Mouse (Mus musculus): ENCODE data around the gene Sh3gl2. TPM values are rescaled to one million over a fixed set of nuclear protein-coding genes. Genes with fewer than 3 reads are reported as not detected.

Gene Sh3gl2
- polyA plus RNA-seq, 1 experiment from 2014 or later, result 61.5 TPM

- no peaks in the 10 kb centered on the region for H3K9me3 ChIP-seq (replicated peaks; ENCODE audit: control insufficient read depth, low read length)
- no peak for ATAC-seq
- no peaks in the 10 kb centered on the region for H3K36me3 ChIP-seq (ENCODE audit: control insufficient read depth, insufficient read depth, low read length)
- H3K4me3 ChIP-seq (ENCODE audit: low read depth, low read length), result no peak overlapping the region
- no peak overlapping the region for H3K4me2 ChIP-seq (ENCODE audit: low read length)
- H3K27me3 ChIP-seq (replicated peaks; ENCODE audit: control insufficient read depth, insufficient read depth, low read length), result 0 out of 2 replicates have a peak, but pooled peaks cover 3% of the 10 kb centered on the region
- H3K4me1 ChIP-seq (ENCODE audit: control insufficient read depth, insufficient read depth, low read length), result no peaks in the 10 kb centered on the region
- no peak for DNase-seq (ENCODE audit: low spot score)
- WGBS, result 87% methylated on average over 9 of the region's 9 CpGs
- H3K27ac ChIP-seq (ENCODE audit: low read depth, low read length), result no peak overlapping the region
- no peak overlapping the region for H3K9ac ChIP-seq (ENCODE audit: low read length)
Measured at GRCm38 (mm10) chr4:85198431-85198830, 6.5 kb upstream of the Sh3gl2 start.

- 83% methylated on average over 7 of the region's 7 CpGs for WGBS
- no peak overlapping the region for H3K4me2 ChIP-seq (ENCODE audit: low read length)
- ATAC-seq, result no peak
- H3K4me3 ChIP-seq (ENCODE audit: low read depth, low read length), result no peak overlapping the region
- H3K4me1 ChIP-seq (ENCODE audit: control insufficient read depth, insufficient read depth, low read length), result no peaks in the 10 kb centered on the region
- no peaks in the 10 kb centered on the region for H3K36me3 ChIP-seq (ENCODE audit: control insufficient read depth, insufficient read depth, low read length)
- no peaks in the 10 kb centered on the region for H3K9me3 ChIP-seq (replicated peaks; ENCODE audit: control insufficient read depth, low read length)
- 0 out of 2 replicates have a peak, but pooled peaks cover 11% of the 10 kb centered on the region for H3K27me3 ChIP-seq (replicated peaks; ENCODE audit: control insufficient read depth, insufficient read depth, low read length)
- DNase-seq (ENCODE audit: low spot score), result no peak
- H3K9ac ChIP-seq (ENCODE audit: low read length), result no peak overlapping the region
- H3K27ac ChIP-seq (ENCODE audit: low read depth, low read length), result no peak overlapping the region
Measured at GRCm38 (mm10) chr4:85202582-85202981, 2.3 kb upstream of the Sh3gl2 start.

- WGBS, result under 1% methylated on average over 43 of the region's 43 CpGs
- Histone ChIP-seq H3K4me3 (ENCODE audit: low read depth, low read length) (peak overlapping the region; percentile 81), H3K27me3 (replicated peaks; ENCODE audit: control insufficient read depth, insufficient read depth, low read length) (0 out of 2 replicates have a peak, but pooled peaks cover 11% of the 10 kb centered on the region), H3K27ac (ENCODE audit: low read depth, low read length) (peak overlapping the region; percentile 80), H3K4me2 (ENCODE audit: low read length) (peak overlapping the region; percentile 95), H3K4me1 (ENCODE audit: control insufficient read depth, insufficient read depth, low read length) (no peaks in the 10 kb centered on the region), H3K9ac (ENCODE audit: low read length) (peak overlapping the region; percentile 86), H3K9me3 (replicated peaks; ENCODE audit: control insufficient read depth, low read length) (no peaks in the 10 kb centered on the region), H3K36me3 (ENCODE audit: control insufficient read depth, insufficient read depth, low read length) (no peaks in the 10 kb centered on the region)
- DNase-seq (ENCODE audit: low spot score), result peak; percentile 58
- peak; percentile 84 for ATAC-seq
Measured at GRCm38 (mm10) chr4:85205636-85206211, 798 bp downstream of the Sh3gl2 start.

- H3K4me3 ChIP-seq (ENCODE audit: low read depth, low read length), result no peak overlapping the region
- ATAC-seq, result no peak
Measured at GRCm38 (mm10) chr4:85206675-85207400, 1.9 kb downstream of the Sh3gl2 start.

GRCm38 (mm10) chr4:85207515-85207914, 2.6 kb downstream of the Sh3gl2 start:
- H3K4me2 ChIP-seq (ENCODE audit: low read length), result no peak overlapping the region
- 90% methylated on average over 9 of the region's 9 CpGs for WGBS

More at GRCm38 (mm10) chr4:85206675-85207400, 1.9 kb downstream of the Sh3gl2 start:
- WGBS, result 62% methylated on average over 3 of the region's 3 CpGs
- Histone ChIP-seq H3K4me1 (ENCODE audit: control insufficient read depth, insufficient read depth, low read length) (no peaks in the 10 kb centered on the region), H3K27me3 (replicated peaks; ENCODE audit: control insufficient read depth, insufficient read depth, low read length) (0 out of 2 replicates have a peak, but pooled peaks cover 11% of the 10 kb centered on the region), H3K4me2 (ENCODE audit: low read length) (peak overlapping the region; percentile 10), H3K36me3 (ENCODE audit: control insufficient read depth, insufficient read depth, low read length) (no peaks in the 10 kb centered on the region), H3K27ac (ENCODE audit: low read depth, low read length) (no peak overlapping the region), H3K9me3 (replicated peaks; ENCODE audit: control insufficient read depth, low read length) (no peaks in the 10 kb centered on the region), H3K9ac (ENCODE audit: low read length) (no peak overlapping the region)
- DNase-seq (ENCODE audit: low spot score), result peak; percentile 16

GRCm38 (mm10) chr4:85208531-85208930, 3.6 kb downstream of the Sh3gl2 start:
- H3K27ac ChIP-seq (ENCODE audit: low read depth, low read length), result no peak overlapping the region
- no peak overlapping the region for H3K9ac ChIP-seq (ENCODE audit: low read length)
- no peak overlapping the region for H3K4me3 ChIP-seq (ENCODE audit: low read depth, low read length)
- DNase-seq (ENCODE audit: low spot score), result no peak
- no peaks in the 10 kb centered on the region for H3K9me3 ChIP-seq (replicated peaks; ENCODE audit: control insufficient read depth, low read length)
- 0 out of 2 replicates have a peak, but pooled peaks cover 7% of the 10 kb centered on the region for H3K27me3 ChIP-seq (replicated peaks; ENCODE audit: control insufficient read depth, insufficient read depth, low read length)
- no peak overlapping the region for H3K4me2 ChIP-seq (ENCODE audit: low read length)
- no peak for ATAC-seq
- no peaks in the 10 kb centered on the region for H3K4me1 ChIP-seq (ENCODE audit: control insufficient read depth, insufficient read depth, low read length)
- 79% methylated on average over 1 of the region's 1 CpGs for WGBS
- no peaks in the 10 kb centered on the region for H3K36me3 ChIP-seq (ENCODE audit: control insufficient read depth, insufficient read depth, low read length)

More at GRCm38 (mm10) chr4:85207515-85207914, 2.6 kb downstream of the Sh3gl2 start:
- no peak for ATAC-seq
- no peak overlapping the region for H3K27ac ChIP-seq (ENCODE audit: low read depth, low read length)
- no peaks in the 10 kb centered on the region for H3K36me3 ChIP-seq (ENCODE audit: control insufficient read depth, insufficient read depth, low read length)
- H3K4me1 ChIP-seq (ENCODE audit: control insufficient read depth, insufficient read depth, low read length), result no peaks in the 10 kb centered on the region
- DNase-seq (ENCODE audit: low spot score), result no peak
- H3K9ac ChIP-seq (ENCODE audit: low read length), result no peak overlapping the region
- H3K9me3 ChIP-seq (replicated peaks; ENCODE audit: control insufficient read depth, low read length), result no peaks in the 10 kb centered on the region
- H3K27me3 ChIP-seq (replicated peaks; ENCODE audit: control insufficient read depth, insufficient read depth, low read length), result 0 out of 2 replicates have a peak, but pooled peaks cover 11% of the 10 kb centered on the region
- no peak overlapping the region for H3K4me3 ChIP-seq (ENCODE audit: low read depth, low read length)

- ATAC-seq (no peak), DNase-seq (ENCODE audit: low spot score) (no peak)
- H3K4me1 ChIP-seq (ENCODE audit: control insufficient read depth, insufficient read depth, low read length), result no peaks in the 10 kb centered on the region
- H3K27ac ChIP-seq (ENCODE audit: low read depth, low read length), result no peak overlapping the region
- 81% methylated on average over 3 of the region's 3 CpGs for WGBS
- H3K4me3 ChIP-seq (ENCODE audit: low read depth, low read length), result no peak overlapping the region
- H3K4me2 ChIP-seq (ENCODE audit: low read length), result no peak overlapping the region
- H3K27me3 ChIP-seq (replicated peaks; ENCODE audit: control insufficient read depth, insufficient read depth, low read length), result 0 out of 2 replicates have a peak, but pooled peaks cover 2% of the 10 kb centered on the region
- no peak overlapping the region for H3K9ac ChIP-seq (ENCODE audit: low read length)
- no peaks in the 10 kb centered on the region for H3K36me3 ChIP-seq (ENCODE audit: control insufficient read depth, insufficient read depth, low read length)
- no peaks in the 10 kb centered on the region for H3K9me3 ChIP-seq (replicated peaks; ENCODE audit: control insufficient read depth, low read length)
Measured at GRCm38 (mm10) chr4:85210953-85211352, 6.0 kb downstream of the Sh3gl2 start.

- ATAC-seq (no peak), DNase-seq (ENCODE audit: low spot score) (no peak)
- Histone ChIP-seq H3K9me3 (replicated peaks; ENCODE audit: control insufficient read depth, low read length) (no peaks in the 10 kb centered on the region), H3K9ac (ENCODE audit: low read length) (no peak overlapping the region), H3K27me3 (replicated peaks; ENCODE audit: control insufficient read depth, insufficient read depth, low read length) (no peaks in the 10 kb centered on the region), H3K4me2 (ENCODE audit: low read length) (no peak overlapping the region), H3K36me3 (ENCODE audit: control insufficient read depth, insufficient read depth, low read length) (no peaks in the 10 kb centered on the region), H3K27ac (ENCODE audit: low read depth, low read length) (no peak overlapping the region), H3K4me3 (ENCODE audit: low read depth, low read length) (no peak overlapping the region), H3K4me1 (ENCODE audit: control insufficient read depth, insufficient read depth, low read length) (no peaks in the 10 kb centered on the region)
- 85% methylated on average over 4 of the region's 4 CpGs for WGBS
Measured at GRCm38 (mm10) chr4:85217003-85217402, 12.1 kb downstream of the Sh3gl2 start.

- H3K27me3 ChIP-seq (replicated peaks; ENCODE audit: control insufficient read depth, insufficient read depth, low read length), result no peaks in the 10 kb centered on the region
- no peak for ATAC-seq
- no peaks in the 10 kb centered on the region for H3K9me3 ChIP-seq (replicated peaks; ENCODE audit: control insufficient read depth, low read length)
- no peak overlapping the region for H3K4me2 ChIP-seq (ENCODE audit: low read length)
- DNase-seq (ENCODE audit: low spot score), result no peak
- 81% methylated on average over 5 of the region's 5 CpGs for WGBS
- H3K9ac ChIP-seq (ENCODE audit: low read length), result no peak overlapping the region
- no peaks in the 10 kb centered on the region for H3K36me3 ChIP-seq (ENCODE audit: control insufficient read depth, insufficient read depth, low read length)
- no peaks in the 10 kb centered on the region for H3K4me1 ChIP-seq (ENCODE audit: control insufficient read depth, insufficient read depth, low read length)
- no peak overlapping the region for H3K4me3 ChIP-seq (ENCODE audit: low read depth, low read length)
- H3K27ac ChIP-seq (ENCODE audit: low read depth, low read length), result no peak overlapping the region
Measured at GRCm38 (mm10) chr4:85222716-85223115, 17.8 kb downstream of the Sh3gl2 start.

Measured in forebrain, embryonic 14.5 days (tissue).